Mouse (Mus musculus) cortical plate, adult 2 months (tissue): ENCODE measurements around the gene Clec4a1.

Experiments used
- CTCF ChIP-seq: fragments of 200-500 bp; IDR thresholded peaks from 2 replicates; pipeline ENCODE4 v1.5.1; 2011; ENCODE audit warnings: mild to moderate bottlenecking, control low read depth, low read length; ENCODE audit not compliant: insufficient read depth; ENCODE audit errors: extremely low read depth
- POLR2A ChIP-seq: fragments of 200-500 bp; IDR thresholded peaks from 2 replicates; pipeline ENCODE4 v1.6.1; 2011; ENCODE audit warnings: mild to moderate bottlenecking, low read length, control low read depth; ENCODE audit not compliant: insufficient read depth; ENCODE audit errors: extremely low read depth

- TF ChIP-seq POLR2A, result no peak
- TF ChIP-seq CTCF, result no peak
Measured at GRCm38 (mm10) chr6:122874720-122875389, 46.8 kb upstream of the Clec4a1 start.
